Mouse (Mus musculus) lung, adult 2 months (tissue): ENCODE measurements at regions not wholly inside any gene's neighbourhood (a gene's known extent, or its start where the extent isn't known, plus 50 kb on each side); places are given as distances from the start of the nearest gene placed in this dataset.

ENCODE experiments used
- CTCF ChIP-seq: fragments of 200-500 bp; IDR thresholded peaks from 2 replicates; pipeline ENCODE4 v1.5.1; 2011; ENCODE audit warnings: mild to moderate bottlenecking, low read length, control low read depth; ENCODE audit not compliant: insufficient read depth
- POLR2A ChIP-seq: fragments of 200-500 bp; IDR thresholded peaks from 2 replicates; pipeline ENCODE4 v1.6.1; 2011; ENCODE audit warnings: low read depth, mild to moderate bottlenecking, control low read depth, low read length, borderline replicate concordance; ENCODE audit errors: extremely low read depth

GRCm38 (mm10) chr13:59227523-59228058 lies 357.4 kb downstream of the Agtpbp1 start:
- TF ChIP-seq POLR2A: no peak
- TF ChIP-seq CTCF: no peak
